Mouse (Mus musculus) thymus, postnatal 0 days (tissue): Measurements from ENCODE around the gene Nr4a2. TPM values are rescaled to one million over a fixed set of nuclear protein-coding genes. Genes with fewer than 3 reads are reported as not detected.

Source experiments
- DNase-seq: peaks from one replicate; pipeline ENCODE4 v3.0.0-alpha.2; 2015; ENCODE audit warnings: low spot score
- polyA plus RNA-seq: library from polyadenylated mRNA; unstranded; fragments of >200 nt; fragmentation: Nextera tagmentation; extraction: Ambion mirVana; gene quantifications from 2 replicates; pipeline ENCODE4 v1.2.1, GENCODE M21; 2015

The Nr4a2 gene
- polyA plus RNA-seq, 1 experiment from 2014 or later = 0.85 TPM

- DNase-seq = no peak
Observed at GRCm38 (mm10) chr2:57111791-57112538, 11.8 kb downstream of the Nr4a2 start.

- no peak for DNase-seq
Observed at GRCm38 (mm10) chr2:57111011-57111790, 12.6 kb downstream of the Nr4a2 start.

- DNase-seq = no peak
Observed at GRCm38 (mm10) chr2:57110401-57110800, 13.4 kb downstream of the Nr4a2 start.

GRCm38 (mm10) chr2:57109926-57110325 is 13.9 kb downstream of the Nr4a2 start:
- DNase-seq = no peak

- DNase-seq = no peak
Observed at GRCm38 (mm10) chr2:57109301-57109700, 14.5 kb downstream of the Nr4a2 start.

GRCm38 (mm10) chr2:57108349-57108930 is 15.4 kb downstream of the Nr4a2 start:
- no peak for DNase-seq

- no peak for DNase-seq
Observed at GRCm38 (mm10) chr2:57105401-57105800, 18.4 kb downstream of the Nr4a2 start.

GRCm38 (mm10) chr2:57104731-57105130 is 19.1 kb downstream of the Nr4a2 start:
- no peak for DNase-seq

GRCm38 (mm10) chr2:57103845-57104660 is 19.8 kb downstream of the Nr4a2 start:
- no peak for DNase-seq

- no peak for DNase-seq
Observed at GRCm38 (mm10) chr2:57102856-57103844, 20.7 kb downstream of the Nr4a2 start.

GRCm38 (mm10) chr2:57102091-57102855 is 21.5 kb downstream of the Nr4a2 start:
- DNase-seq = no peak

- DNase-seq = no peak
Observed at GRCm38 (mm10) chr2:57100241-57100640, 23.6 kb downstream of the Nr4a2 start.

GRCm38 (mm10) chr2:57072452-57072851 is 51.4 kb downstream of the Nr4a2 start:
- no peak for DNase-seq

- no peak for DNase-seq
Observed at GRCm38 (mm10) chr2:57063480-57063879, 60.3 kb downstream of the Nr4a2 start.

Other genes with a start within 250 kb of the Nr4a2 start
- gene Gpd2, start 113.6 kb upstream of the Nr4a2 start, polyA plus RNA-seq = 24.2 and 24.5 TPM in 2 replicates